7 mouse cellular contexts compared by ENCODE assay signal in the genomic region with DNA sequence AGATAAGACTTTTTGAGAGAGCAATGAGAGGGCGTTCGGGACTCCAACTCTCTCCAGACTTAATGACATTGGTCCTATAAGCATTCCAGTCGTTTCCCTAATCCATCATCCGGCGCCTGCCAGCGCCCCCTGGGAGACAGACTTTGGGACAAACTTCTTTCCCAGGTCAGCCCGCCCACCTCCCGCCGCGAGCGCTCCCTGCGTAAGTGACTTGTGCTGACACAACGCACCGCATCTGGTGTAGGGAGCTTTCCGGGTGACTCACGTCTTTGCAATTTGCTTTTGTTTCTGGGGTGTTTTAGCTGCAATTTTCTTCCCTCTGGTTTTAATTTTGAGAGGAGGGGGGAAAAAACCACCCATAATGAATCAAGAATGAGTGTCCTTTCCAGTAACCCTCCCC. TPM values are rescaled to one million over a fixed set of nuclear protein-coding genes. Genes with fewer than 3 reads are reported as not detected.
DNase-seq lines count a peak whose midpoint lies in the region; ATAC-seq and TF ChIP-seq lines count a peak whose summit lies in the region.

No protein-coding gene starts in this region.

- peaks cover 12% of the 10 kb centered on the region for H3K4me1 ChIP-seq in heart, embryonic 10.5 days
- peaks cover 12% of the 10 kb centered on the region for H3K4me1 ChIP-seq in liver, postnatal 0 days (ENCODE audit: insufficient read depth)
- no peaks in the 10 kb centered on the region for H3K4me1 ChIP-seq in thymus, adult 2 months (replicated peaks; ENCODE audit: control insufficient read depth, insufficient read depth, low read length)

- TF ChIP-seq EP300 in liver, postnatal 0 days (IDR thresholded peaks at IDR 0.05; ENCODE audit: low read depth) = no peak

- under 1% methylated on average over 16 of the region's 16 CpGs for WGBS in heart, embryonic 10.5 days
- WGBS in liver, postnatal 0 days (ENCODE audit: insufficient replicate concordance) = 2% methylated on average over 16 of the region's 16 CpGs
- WGBS in thymus, adult 2 months = 9% methylated on average over 16 of the region's 16 CpGs

- TF ChIP-seq POLR2A in thymus, adult 2 months (IDR thresholded peaks at IDR 0.05; ENCODE audit: control insufficient read depth, extremely low read depth, insufficient read depth, low read length, poor library complexity) = no peak

- 0 out of 2 replicates have a peak, but pooled peaks have one; percentile 4 for TF ChIP-seq CTCF in liver, postnatal 0 days (IDR thresholded peaks at IDR 0.05; ENCODE audit: low read depth)
- no peak for TF ChIP-seq CTCF in thymus, adult 2 months (IDR thresholded peaks at IDR 0.05; ENCODE audit: borderline replicate concordance, control insufficient read depth, extremely low read depth, insufficient read depth, low read length, poor library complexity)

- no peaks in the 10 kb centered on the region for H3K9me3 ChIP-seq in heart, embryonic 10.5 days
- H3K9me3 ChIP-seq in liver, postnatal 0 days (ENCODE audit: low read length) = no peaks in the 10 kb centered on the region

- H3K27me3 ChIP-seq in heart, embryonic 10.5 days (ENCODE audit: insufficient read depth, poor library complexity, severe bottlenecking) = peaks cover 24% of the 10 kb centered on the region
- H3K27me3 ChIP-seq in liver, postnatal 0 days (ENCODE audit: insufficient read depth, low read length) = peaks cover 56% of the 10 kb centered on the region
- no peaks in the 10 kb centered on the region; the same call in 1 of the 2 replicates for H3K27me3 ChIP-seq in thymus, adult 2 months (ENCODE audit: control insufficient read depth, insufficient read depth, low read length)

- peak; percentile 88 for DNase-seq in ZHBTc4 (ENCODE audit: low read depth, low spot score)
- peak; percentile 79 for DNase-seq in embryo, embryonic 10 days (ENCODE audit: low spot score)
- peak; percentile 80 for DNase-seq in heart, embryonic 10.5 days (ENCODE audit: low spot score)
- DNase-seq in kidney, adult 8-10 months = peak; percentile 2 to 8
- peak; percentile 21 for DNase-seq in liver, postnatal 0 days
- DNase-seq in ovary, postnatal 10 days (ENCODE audit: low spot score) = peak; percentile 9
- no peak for DNase-seq in thymus, adult 2 months

- H3K36me3 ChIP-seq in heart, embryonic 10.5 days = peaks cover 2% of the 10 kb centered on the region; the same call in 1 of the 2 replicates
- no peaks in the 10 kb centered on the region for H3K36me3 ChIP-seq in liver, postnatal 0 days (replicated peaks; ENCODE audit: insufficient read depth, low read length)
- no peaks in the 10 kb centered on the region for H3K36me3 ChIP-seq in thymus, adult 2 months (ENCODE audit: control insufficient read depth, insufficient read depth, low read length)

- peak overlapping the region; percentile 90; the same call in 1 of the 2 replicates for H3K27ac ChIP-seq in heart, embryonic 10.5 days
- H3K27ac ChIP-seq in liver, postnatal 0 days (ENCODE audit: low read depth) = no peak overlapping the region
- H3K27ac ChIP-seq in thymus, adult 2 months (ENCODE audit: control insufficient read depth, insufficient read depth, low read length) = no peak overlapping the region

- peak overlapping the region; percentile 84 for H3K4me2 ChIP-seq in liver, postnatal 0 days (ENCODE audit: low read depth, low read length)

- H3K4me3 ChIP-seq in heart, embryonic 10.5 days = peak overlapping the region; percentile 79
- H3K4me3 ChIP-seq in liver, postnatal 0 days (ENCODE audit: low read depth, low read length) = peak overlapping the region; percentile 50
- no peak overlapping the region for H3K4me3 ChIP-seq in thymus, adult 2 months (ENCODE audit: control insufficient read depth, insufficient read depth, low read length)

- no peak for ATAC-seq in liver, postnatal 0 days

- no peak overlapping the region for H3K9ac ChIP-seq in liver, postnatal 0 days (replicated peaks)

RNA-seq across cellular contexts. Expression of gene Tpbg, which starts 0.3 kb away (rescaled TPM):
- polyA plus RNA-seq in heart, embryonic 10.5 days (2016; fragmentation: Nextera tagmentation; extraction: Ambion mirVana) = 5.4 and 9.8 TPM in 2 replicates
- 0.14 and 0.24 TPM in 2 replicates for polyA plus RNA-seq in liver, postnatal 0 days (2015; fragmentation: Nextera tagmentation; extraction: Ambion mirVana)
- 2.1 and 2.2 TPM in 2 replicates for polyA plus RNA-seq in thymus, adult 2 months (2012; rRNA removed)
